Mouse (Mus musculus) kidney, embryonic 15.5 days (tissue): ENCODE results near the gene Abcg8. TPM values are rescaled to one million over a fixed set of nuclear protein-coding genes. Genes with fewer than 3 reads are reported as not detected.
A peak's percentile ranks its signal among the peaks of the same experiment; 100 is the strongest.

Experiments
- ATAC-seq: fragments of 200-750 bp; cut with Nextera tagmentation; replicated peaks from 2 replicates; pipeline ENCODE4 v1.8.0; 2017; ENCODE audit warnings: moderate TSS enrichment; ENCODE audit not compliant: low FRiP score
- H3K27ac ChIP-seq: fragments of 300-500 bp; sonication (generic); 2 replicates; pipeline ENCODE4 v1.5.1; 2015; ENCODE audit warnings: mild to moderate bottlenecking, inconsistent platforms
- H3K27me3 ChIP-seq: fragments of 300-500 bp; sonication (generic); 2 replicates; pipeline ENCODE4 v1.6.1; 2015; ENCODE audit warnings: inconsistent platforms
- H3K36me3 ChIP-seq: fragments of 300-500 bp; sonication (generic); 2 replicates; pipeline ENCODE4 v1.6.1; 2015; ENCODE audit warnings: inconsistent platforms
- H3K4me1 ChIP-seq: fragments of 300-500 bp; sonication (generic); 2 replicates; pipeline ENCODE4 v1.6.1; 2015; ENCODE audit warnings: inconsistent platforms
- H3K4me2 ChIP-seq: fragments of 300-500 bp; sonication (generic); 2 replicates; pipeline ENCODE4 v1.6.1; 2015; ENCODE audit warnings: moderate library complexity, mild to moderate bottlenecking, inconsistent platforms
- H3K4me3 ChIP-seq: fragments of 300-500 bp; sonication (generic); replicated peaks from 2 replicates; pipeline ENCODE4 v1.5.1; 2015; ENCODE audit warnings: mild to moderate bottlenecking, inconsistent platforms
- H3K9ac ChIP-seq: fragments of 300-500 bp; sonication (generic); 2 replicates; pipeline ENCODE4 v1.6.1; 2015; ENCODE audit warnings: mild to moderate bottlenecking, inconsistent platforms
- H3K9me3 ChIP-seq: fragments of 300-500 bp; sonication (generic); replicated peaks from 2 replicates; pipeline ENCODE4 v1.6.1; 2016; ENCODE audit warnings: inconsistent platforms
- WGBS: fragments of 180-500 bp; shearing (Covaris S2); methylation state at CpG from one replicate; pipeline ENCODE4 v1.1.7; 2015; ENCODE audit warnings: mixed read lengths; 5-methylcytosine and 5-hydroxymethylcytosine counted together
- polyA plus RNA-seq: library from polyadenylated mRNA; unstranded; fragments of >200 nt; fragmentation: Nextera tagmentation; extraction: Ambion mirVana; gene quantifications from 2 replicates; pipeline ENCODE4 v1.2.1, GENCODE M21; 2015

The Abcg8 gene
- 0.13 and 0.27 TPM in 2 replicates for polyA plus RNA-seq

- H3K36me3 ChIP-seq: no peaks in the 10 kb centered on the region
- H3K4me3 ChIP-seq: peak within 1 kb of the TSS; percentile 46
- peak; percentile 73 for ATAC-seq
- H3K27me3 ChIP-seq: 0 out of 2 replicates have a peak, but pooled peaks cover 4% of the 10 kb centered on the region
- 0 out of 2 replicates have a peak within 1 kb of the TSS, but pooled peaks have one; percentile 62 for H3K27ac ChIP-seq
- H3K4me1 ChIP-seq: peaks cover 45% of the 10 kb centered on the region
- peak within 1 kb of the TSS; percentile 76 for H3K4me2 ChIP-seq
- peak within 1 kb of the TSS; percentile 11 for H3K9ac ChIP-seq
- H3K9me3 ChIP-seq: no peaks in the 10 kb centered on the region
- under 1% methylated on average over 24 of the region's 24 CpGs for WGBS
These were observed at the start of gene Abcg8 for GRCm38 (mm10) chr17:84675951-84676366. Gene Abcg8, plus strand, starts transcription at chr17:84676302.

DNA sequence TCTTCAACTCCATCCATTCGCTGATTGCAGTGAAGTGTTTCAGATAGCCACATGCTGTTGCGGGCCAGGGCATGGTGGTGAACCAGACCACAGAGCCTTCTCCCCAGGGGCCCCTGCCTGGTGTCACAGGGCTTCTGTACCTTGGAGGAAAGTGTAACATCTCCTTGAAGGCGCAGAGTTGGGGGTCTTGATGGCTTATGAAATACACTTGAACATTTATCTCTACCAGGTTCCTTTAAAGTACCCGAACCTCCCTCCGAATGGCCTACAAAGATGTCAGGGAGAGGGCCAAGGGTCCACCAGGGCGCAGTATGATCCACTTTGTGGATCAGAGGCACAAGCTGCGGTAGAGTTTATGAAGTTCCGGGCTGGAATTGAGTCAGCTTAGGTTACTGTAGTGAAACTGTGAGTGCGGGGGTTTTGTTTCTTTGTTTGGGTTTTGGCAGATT, 49.2 kb upstream of the Abcg8 start:
- Histone ChIP-seq H3K27ac (peak overlapping the region; percentile 73), H3K9me3 (no peaks in the 10 kb centered on the region)

GRCm38 (mm10) chr17:84627721-84628120, 48.4 kb upstream of the Abcg8 start:
- Histone ChIP-seq H3K9me3 (no peaks in the 10 kb centered on the region), H3K27me3 (no peaks in the 10 kb centered on the region), H3K4me2 (peak overlapping the region; percentile 79; the same call in 1 of the 2 replicates), H3K36me3 (peaks cover 7% of the 10 kb centered on the region; the same call in 1 of the 2 replicates), H3K9ac (no peak overlapping the region), H3K27ac (no peak overlapping the region), H3K4me3 (no peak overlapping the region), H3K4me1 (peaks cover 7% of the 10 kb centered on the region)
- 69% methylated on average over 10 of the region's 10 CpGs for WGBS
- ATAC-seq: no peak

More for the DNA sequence above, 49.2 kb upstream of the Abcg8 start:
- peak; percentile 77 for ATAC-seq
- Histone ChIP-seq H3K4me1 (peaks cover 7% of the 10 kb centered on the region), H3K4me2 (peak overlapping the region; percentile 79), H3K36me3 (peaks cover 2% of the 10 kb centered on the region; the same call in 1 of the 2 replicates), H3K27me3 (no peaks in the 10 kb centered on the region), H3K4me3 (peak overlapping the region; percentile 67), H3K9ac (peak overlapping the region; percentile 58)
- 19% methylated on average over 9 of the region's 9 CpGs for WGBS

GRCm38 (mm10) chr17:84628611-84629010, 47.5 kb upstream of the Abcg8 start:
- Histone ChIP-seq H3K4me1 (peaks cover 7% of the 10 kb centered on the region), H3K9me3 (no peaks in the 10 kb centered on the region), H3K36me3 (peaks cover 13% of the 10 kb centered on the region; the same call in 1 of the 2 replicates), H3K4me3 (no peak overlapping the region), H3K9ac (no peak overlapping the region), H3K27me3 (no peaks in the 10 kb centered on the region), H3K27ac (no peak overlapping the region), H3K4me2 (no peak overlapping the region)
- WGBS: 79% methylated on average over 9 of the region's 9 CpGs
- no peak for ATAC-seq

DNA sequence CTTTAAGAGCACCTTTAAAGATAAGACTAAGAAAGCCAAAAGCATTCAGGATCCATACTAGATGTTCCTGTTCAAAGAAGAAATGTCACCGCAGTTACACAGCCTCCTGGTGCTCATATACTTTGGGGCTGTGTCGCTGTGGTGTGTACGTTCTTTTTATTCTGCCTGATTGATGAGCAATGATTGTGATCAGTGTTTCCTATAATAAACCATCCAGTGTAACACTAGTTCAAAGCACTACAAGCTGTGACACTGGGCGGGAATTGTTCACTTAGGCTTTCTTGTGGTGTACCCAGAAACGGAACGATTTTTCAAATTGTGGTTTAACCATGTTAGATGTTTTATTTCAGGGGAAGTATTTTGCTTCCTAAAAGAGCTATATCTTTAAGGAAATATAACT, 44.3 kb upstream of the Abcg8 start:
- no peak for ATAC-seq
- Histone ChIP-seq H3K4me3 (no peak overlapping the region), H3K27ac (no peak overlapping the region), H3K9ac (no peak overlapping the region), H3K4me1 (peaks cover 7% of the 10 kb centered on the region), H3K4me2 (no peak overlapping the region), H3K27me3 (no peaks in the 10 kb centered on the region), H3K9me3 (no peaks in the 10 kb centered on the region), H3K36me3 (peaks cover 18% of the 10 kb centered on the region; the same call in 1 of the 2 replicates)
- WGBS: 84% methylated on average over 6 of the region's 6 CpGs

GRCm38 (mm10) chr17:84633443-84633842, 42.7 kb upstream of the Abcg8 start:
- no peaks in the 10 kb centered on the region for H3K4me1 ChIP-seq
- no peak for ATAC-seq
- no peaks in the 10 kb centered on the region for H3K27me3 ChIP-seq
- no peak overlapping the region for H3K4me2 ChIP-seq
- no peak overlapping the region for H3K4me3 ChIP-seq
- H3K9ac ChIP-seq: no peak overlapping the region
- no peaks in the 10 kb centered on the region for H3K9me3 ChIP-seq
- WGBS: 80% methylated on average over 13 of the region's 13 CpGs
- H3K27ac ChIP-seq: no peak overlapping the region
- H3K36me3 ChIP-seq: peaks cover 19% of the 10 kb centered on the region; the same call in 1 of the 2 replicates

DNA sequence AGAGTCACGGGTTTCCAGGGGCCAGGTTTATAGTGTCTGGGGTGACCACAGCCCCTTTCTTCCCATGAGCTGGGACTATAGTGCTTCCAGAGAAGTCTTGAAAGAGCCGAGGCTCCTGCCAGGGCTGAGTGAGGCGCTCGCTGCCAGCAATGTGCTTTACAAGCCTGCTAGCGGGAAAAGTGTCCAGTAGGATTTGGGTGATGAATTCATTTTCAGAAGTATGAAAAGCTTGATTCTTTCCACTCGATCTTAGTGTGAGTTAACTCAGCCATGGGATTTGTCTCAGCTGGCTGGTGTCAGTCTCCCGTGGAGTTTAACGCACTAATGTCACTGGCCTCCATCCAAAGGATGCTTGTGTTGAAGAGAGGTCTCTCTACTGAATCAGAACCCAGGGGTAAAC, 39.8 kb upstream of the Abcg8 start:
- H3K9me3 ChIP-seq: no peaks in the 10 kb centered on the region
- H3K9ac ChIP-seq: no peak overlapping the region
- ATAC-seq: no peak

DNA sequence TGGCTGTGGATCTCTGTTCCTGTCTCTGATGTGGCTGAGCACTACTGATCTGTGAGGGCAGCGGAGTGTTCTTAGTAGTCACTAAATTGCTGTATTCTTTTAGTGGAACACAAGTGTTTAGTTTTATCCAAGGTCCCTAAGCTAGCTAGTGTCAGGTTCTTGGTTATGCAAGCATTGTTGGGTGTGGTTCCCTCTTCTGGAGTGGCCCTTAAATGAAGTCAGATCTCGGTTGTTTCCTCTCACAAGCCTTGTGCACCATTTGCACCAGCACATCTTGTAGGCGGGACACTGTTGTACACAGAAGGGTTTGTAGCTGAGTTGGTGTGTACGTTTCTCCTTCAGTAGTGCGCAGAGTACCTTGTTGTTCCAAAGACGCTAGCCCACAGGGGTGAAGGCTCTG, 38.1 kb upstream of the Abcg8 start:
- ATAC-seq: no peak
- Histone ChIP-seq H3K4me2 (no peak overlapping the region), H3K4me1 (0 out of 2 replicates have a peak, but pooled peaks cover 2% of the 10 kb centered on the region), H3K9ac (no peak overlapping the region), H3K36me3 (peaks cover 12% of the 10 kb centered on the region; the same call in 1 of the 2 replicates), H3K9me3 (no peaks in the 10 kb centered on the region), H3K4me3 (no peak overlapping the region), H3K27ac (no peak overlapping the region), H3K27me3 (no peaks in the 10 kb centered on the region)
- WGBS: 91% methylated on average over 6 of the region's 6 CpGs

More for the DNA sequence above, 39.8 kb upstream of the Abcg8 start:
- no peaks in the 10 kb centered on the region for H3K4me1 ChIP-seq
- no peak overlapping the region for H3K4me2 ChIP-seq
- no peaks in the 10 kb centered on the region for H3K27me3 ChIP-seq
- whole genome bisulfite sequencing: 61% methylated on average over 8 of the region's 8 CpGs
- no peak overlapping the region for H3K27ac ChIP-seq
- H3K36me3 ChIP-seq: peaks cover 17% of the 10 kb centered on the region; the same call in 1 of the 2 replicates
- no peak overlapping the region for H3K4me3 ChIP-seq

GRCm38 (mm10) chr17:84639796-84640378, 36.2 kb upstream of the Abcg8 start:
- Histone ChIP-seq H3K9ac (no peak overlapping the region), H3K27me3 (no peaks in the 10 kb centered on the region), H3K27ac (no peak overlapping the region), H3K4me3 (no peak overlapping the region), H3K36me3 (0 out of 2 replicates have a peak, but pooled peaks cover 5% of the 10 kb centered on the region), H3K4me2 (no peak overlapping the region), H3K4me1 (peaks cover 15% of the 10 kb centered on the region), H3K9me3 (no peaks in the 10 kb centered on the region)
- ATAC-seq: no peak
- 82% methylated on average over 10 of the region's 10 CpGs for WGBS

DNA sequence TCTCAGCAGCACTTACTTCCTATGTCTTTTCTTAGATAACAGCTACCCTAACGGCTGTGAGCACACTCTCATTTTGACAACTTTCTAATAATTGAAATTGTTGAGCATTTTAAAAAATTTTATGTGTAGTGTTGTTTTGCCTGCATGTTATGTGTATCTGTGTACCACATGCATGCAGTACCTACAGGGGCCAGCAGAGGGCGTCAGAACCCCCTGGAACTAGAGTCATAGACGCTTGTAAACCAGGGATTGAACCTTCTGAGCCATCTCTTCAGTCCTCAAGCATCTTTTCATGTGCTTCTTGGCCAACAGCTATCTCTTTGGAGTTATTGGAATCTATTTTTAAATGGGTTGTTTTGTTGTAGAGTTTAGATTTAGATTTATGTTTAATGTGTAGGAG, 34.2 kb upstream of the Abcg8 start:
- ATAC-seq: no peak
- no peak overlapping the region for H3K27ac ChIP-seq
- H3K4me2 ChIP-seq: no peak overlapping the region
- H3K36me3 ChIP-seq: 0 out of 2 replicates have a peak, but pooled peaks cover under 1% of the 10 kb centered on the region
- no peak overlapping the region for H3K9ac ChIP-seq
- no peaks in the 10 kb centered on the region for H3K9me3 ChIP-seq
- 36% methylated on average over 3 of the region's 3 CpGs for WGBS
- H3K4me1 ChIP-seq: peaks cover 28% of the 10 kb centered on the region
- H3K4me3 ChIP-seq: no peak overlapping the region
- no peaks in the 10 kb centered on the region for H3K27me3 ChIP-seq

DNA sequence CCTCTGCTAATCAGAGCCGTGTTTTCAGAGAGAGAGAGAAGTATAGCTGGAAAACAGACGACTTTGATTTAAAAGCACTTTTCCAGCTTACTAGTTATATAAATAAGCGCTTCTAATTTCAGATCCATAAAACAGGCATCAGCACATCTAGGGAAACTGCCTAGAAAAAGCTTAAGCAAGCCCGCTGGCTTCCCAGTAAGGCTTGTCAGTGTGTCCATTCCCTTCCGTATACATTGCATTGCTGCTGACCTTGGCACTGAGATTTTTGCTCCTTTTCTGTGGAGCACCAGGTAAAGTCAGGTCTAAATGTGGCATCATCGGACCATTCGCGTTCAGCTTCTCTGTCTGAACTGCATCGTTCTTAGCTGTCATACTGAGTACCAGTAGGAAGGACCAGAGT, 33.8 kb upstream of the Abcg8 start:
- Histone ChIP-seq H3K9me3 (no peaks in the 10 kb centered on the region), H3K36me3 (no peaks in the 10 kb centered on the region), H3K4me2 (no peak overlapping the region), H3K27ac (no peak overlapping the region), H3K4me3 (no peak overlapping the region), H3K27me3 (no peaks in the 10 kb centered on the region), H3K4me1 (peaks cover 28% of the 10 kb centered on the region), H3K9ac (no peak overlapping the region)
- WGBS: 75% methylated on average over 9 of the region's 9 CpGs
- no peak for ATAC-seq

- H3K9ac ChIP-seq: no peak overlapping the region
- no peaks in the 10 kb centered on the region for H3K9me3 ChIP-seq
- 40% methylated on average over 16 of the region's 16 CpGs for WGBS
- H3K4me2 ChIP-seq: no peak overlapping the region
- no peaks in the 10 kb centered on the region for H3K36me3 ChIP-seq
- H3K4me3 ChIP-seq: no peak overlapping the region
- no peaks in the 10 kb centered on the region for H3K27me3 ChIP-seq
- H3K27ac ChIP-seq: 0 out of 2 replicates have a peak overlapping the region, but pooled peaks have one; percentile 33
- ATAC-seq: no peak
- peaks cover 28% of the 10 kb centered on the region for H3K4me1 ChIP-seq
These were observed 31.6 kb upstream of the Abcg8 start for GRCm38 (mm10) chr17:84644292-84645050.
